In the genomic region with DNA sequence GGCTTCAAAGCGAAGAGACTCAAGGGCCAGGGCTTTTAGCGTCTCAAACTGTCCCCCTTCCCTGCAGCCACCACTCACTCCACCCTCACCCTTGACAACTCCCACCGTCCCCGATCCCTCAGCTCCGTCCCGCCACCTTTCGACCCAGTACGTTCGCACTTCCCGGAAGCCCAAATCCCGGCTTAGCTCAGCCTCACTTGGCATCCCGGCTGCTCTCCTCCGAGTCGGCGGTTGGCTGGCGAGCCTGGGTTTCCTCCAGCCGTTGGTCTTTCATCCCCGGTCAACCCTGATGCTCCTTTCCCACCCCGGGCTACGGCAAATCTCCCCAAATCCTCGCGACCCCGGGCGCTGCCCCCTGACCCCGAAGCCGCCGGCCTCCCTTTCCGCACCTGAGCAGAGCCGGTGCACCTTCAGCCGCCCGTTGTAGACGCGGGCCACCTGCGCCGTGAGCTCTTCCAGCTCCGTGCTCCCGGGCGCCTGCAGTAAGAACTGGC, we compare ENCODE assay signal across 7 mouse cellular contexts. TPM values are rescaled to one million over a fixed set of nuclear protein-coding genes. Genes with fewer than 3 reads are reported as not detected.
DNase-seq lines count a peak whose midpoint lies in the region; ATAC-seq and TF ChIP-seq lines count a peak whose summit lies in the region.

No protein-coding gene starts in this region.

- H3K27me3 ChIP-seq in ES-Bruce4 (ENCODE audit: control insufficient read depth, insufficient read depth, low read length, poor library complexity, severe bottlenecking), result no peaks in the 10 kb centered on the region
- H3K27me3 ChIP-seq in embryonic facial prominence, embryonic 10.5 days (replicated peaks; ENCODE audit: low read depth, poor library complexity, severe bottlenecking), result no peaks in the 10 kb centered on the region
- H3K27me3 ChIP-seq in neural tube, embryonic 14.5 days (ENCODE audit: control insufficient read depth, insufficient read depth, low read length), result no peaks in the 10 kb centered on the region

- TF ChIP-seq POLR2A in ES-Bruce4 (IDR thresholded peaks at IDR 0.05; ENCODE audit: insufficient read depth, low read length), result no peak

- peak; percentile 67 for DNase-seq in NIH3T3 (ENCODE audit: low read depth)
- peak; percentile 75 for DNase-seq in embryonic facial prominence, embryonic 10.5 days (ENCODE audit: low spot score)
- DNase-seq in heart, adult 8-10 months (ENCODE audit: low spot score), result peak; percentile 52
- DNase-seq in kidney, adult 9 months, result peak; percentile 66
- DNase-seq in lung, adult 18-20 months, result peak; percentile 66 to 71

- peak overlapping the region; percentile 77 for H3K4me3 ChIP-seq in ES-Bruce4 (ENCODE audit: low read depth, low read length)
- H3K4me3 ChIP-seq in embryonic facial prominence, embryonic 10.5 days, result peak overlapping the region; percentile 88
- peak overlapping the region; percentile 86 for H3K4me3 ChIP-seq in neural tube, embryonic 14.5 days (ENCODE audit: low read depth, low read length)

- peak; percentile 59 for ATAC-seq in neural tube, embryonic 14.5 days (ENCODE audit: low read depth)

- H3K27ac ChIP-seq in ES-Bruce4 (ENCODE audit: insufficient read depth, low read length), result no peak overlapping the region
- H3K27ac ChIP-seq in embryonic facial prominence, embryonic 10.5 days (replicated peaks), result peak overlapping the region; percentile 87
- H3K27ac ChIP-seq in neural tube, embryonic 14.5 days (ENCODE audit: low read depth, low read length), result peak overlapping the region; percentile 81

- no peaks in the 10 kb centered on the region for H3K9me3 ChIP-seq in ES-Bruce4 (replicated peaks; ENCODE audit: control insufficient read depth, insufficient read depth, low read length, poor library complexity, severe bottlenecking)
- no peaks in the 10 kb centered on the region for H3K9me3 ChIP-seq in embryonic facial prominence, embryonic 10.5 days
- no peaks in the 10 kb centered on the region for H3K9me3 ChIP-seq in neural tube, embryonic 14.5 days (ENCODE audit: control insufficient read depth, low read length)

- under 1% methylated on average over 38 of the region's 38 CpGs for WGBS in embryonic facial prominence, embryonic 10.5 days
- under 1% methylated on average over 38 of the region's 38 CpGs for WGBS in neural tube, embryonic 14.5 days

- peak overlapping the region; percentile 77 for H3K4me2 ChIP-seq in neural tube, embryonic 14.5 days (ENCODE audit: low read depth, low read length)

- peak overlapping the region; percentile 73 for H3K9ac ChIP-seq in ES-Bruce4 (ENCODE audit: low read depth, poor library complexity, severe bottlenecking)
- peak overlapping the region; percentile 72 for H3K9ac ChIP-seq in neural tube, embryonic 14.5 days (replicated peaks; ENCODE audit: low read depth, low read length)

- no peak for TF ChIP-seq EP300 in ES-Bruce4 (IDR thresholded peaks at IDR 0.05; ENCODE audit: insufficient read depth, low read depth, low read length)

- H3K36me3 ChIP-seq in ES-Bruce4 (ENCODE audit: control insufficient read depth, insufficient read depth, low read length, poor library complexity, severe bottlenecking), result no peaks in the 10 kb centered on the region
- H3K36me3 ChIP-seq in embryonic facial prominence, embryonic 10.5 days (replicated peaks), result peaks cover 24% of the 10 kb centered on the region
- H3K36me3 ChIP-seq in neural tube, embryonic 14.5 days (ENCODE audit: control insufficient read depth, insufficient read depth, low read length), result peaks cover 15% of the 10 kb centered on the region

- H3K4me1 ChIP-seq in ES-Bruce4 (ENCODE audit: control insufficient read depth, insufficient read depth, low read length), result no peaks in the 10 kb centered on the region
- H3K4me1 ChIP-seq in embryonic facial prominence, embryonic 10.5 days, result peaks cover 12% of the 10 kb centered on the region
- peaks cover 5% of the 10 kb centered on the region; the same call in 1 of the 2 replicates for H3K4me1 ChIP-seq in neural tube, embryonic 14.5 days (ENCODE audit: control insufficient read depth, insufficient read depth, low read length)

- no peak for TF ChIP-seq CTCF in ES-Bruce4 (IDR thresholded peaks at IDR 0.05; ENCODE audit: low read depth, low read length)

RNA-seq across cellular contexts. Expression of a gene that starts 0.7 kb away (rescaled TPM):
- polyA plus RNA-seq in ES-Bruce4 (2011; ENCODE audit: insufficient read depth, insufficient read length, low read depth, missing spikeins), result 56.9 and 58.9 TPM in 2 replicates
- 50.1 and 58.2 TPM in 2 replicates for polyA plus RNA-seq in embryonic facial prominence, embryonic 10.5 days (2016; fragmentation: Nextera tagmentation; extraction: Ambion mirVana)
- 10 to 100 TPM; 21.5 to 32.6 (median 26.2) TPM for total RNA-seq in heart, adult 8-10 months (2022)
- 46.2 and 54.5 TPM in 2 replicates for polyA plus RNA-seq in neural tube, embryonic 14.5 days (2014; fragmentation: Nextera tagmentation; extraction: Ambion mirVana)
